Mouse (Mus musculus): ENCODE data around the gene Gpr39. TPM values are rescaled to one million over a fixed set of nuclear protein-coding genes. Genes with fewer than 3 reads are reported as not detected.

The Gpr39 gene
- polyA plus RNA-seq, 1 experiment = not detected

DNA sequence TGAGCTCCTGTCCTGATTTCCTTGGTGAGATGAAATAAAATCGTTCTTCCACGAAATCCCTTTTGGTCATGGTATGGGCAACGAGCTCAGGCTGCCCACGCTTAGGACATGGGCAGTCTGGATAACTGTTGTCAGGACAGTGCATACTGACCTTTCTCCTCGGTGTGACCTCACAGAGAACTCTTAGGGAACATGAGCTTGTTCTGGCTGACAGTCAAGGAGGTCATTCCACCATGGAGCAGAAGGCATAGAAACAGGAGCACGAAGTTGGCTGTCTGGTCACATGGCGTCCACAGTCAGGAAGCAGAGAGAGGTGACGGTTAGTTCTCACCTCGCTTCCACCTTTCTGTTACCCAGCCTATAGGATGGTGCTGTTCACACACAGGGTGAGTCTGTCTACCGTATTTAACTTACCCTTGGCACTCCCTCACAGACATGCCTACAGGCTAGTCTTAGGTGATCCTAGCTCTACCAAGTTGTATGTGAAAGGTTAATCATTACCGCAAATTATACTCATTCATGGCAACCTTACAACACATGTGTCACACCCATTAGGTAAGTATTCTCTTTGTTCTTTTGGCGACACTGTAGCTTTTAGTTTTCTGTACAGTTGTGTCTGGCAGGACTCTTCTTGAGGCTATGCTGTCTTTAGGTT is 44.4 kb downstream of the Gpr39 start:
- H3K4me3 ChIP-seq (ENCODE audit: insufficient read depth, low read depth, low read length) = no peak overlapping the region
- no peaks in the 10 kb centered on the region for H3K4me1 ChIP-seq (ENCODE audit: control insufficient read depth, insufficient read depth, insufficient read length, low read length)
- no peak overlapping the region for H3K27ac ChIP-seq (replicated peaks; ENCODE audit: low read depth, low read length)

DNA sequence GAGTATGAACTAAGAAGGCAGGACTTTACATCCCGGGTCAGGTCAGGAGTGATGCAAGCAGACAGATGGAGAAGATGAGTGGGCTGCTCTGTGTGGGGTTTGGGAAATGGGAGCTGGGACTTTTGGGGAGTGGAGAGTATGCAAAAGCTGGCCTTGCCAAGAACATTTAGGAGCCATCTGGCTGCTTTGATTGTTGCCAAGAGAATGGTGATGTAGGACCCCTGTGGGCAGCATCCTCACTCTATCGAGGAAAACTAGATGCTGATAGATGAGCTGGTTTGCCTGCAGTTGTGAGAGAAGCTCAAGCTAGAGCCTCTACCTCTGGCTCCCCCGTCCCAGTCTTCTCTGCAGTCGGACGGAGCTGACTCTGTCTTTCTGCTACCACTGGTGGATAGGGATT is 47.5 kb downstream of the Gpr39 start:
- H3K27ac ChIP-seq (replicated peaks; ENCODE audit: low read depth, low read length) = no peak overlapping the region
- no peak overlapping the region for H3K4me3 ChIP-seq (ENCODE audit: insufficient read depth, low read depth, low read length)
- no peaks in the 10 kb centered on the region for H3K4me1 ChIP-seq (ENCODE audit: control insufficient read depth, insufficient read depth, insufficient read length, low read length)

DNA sequence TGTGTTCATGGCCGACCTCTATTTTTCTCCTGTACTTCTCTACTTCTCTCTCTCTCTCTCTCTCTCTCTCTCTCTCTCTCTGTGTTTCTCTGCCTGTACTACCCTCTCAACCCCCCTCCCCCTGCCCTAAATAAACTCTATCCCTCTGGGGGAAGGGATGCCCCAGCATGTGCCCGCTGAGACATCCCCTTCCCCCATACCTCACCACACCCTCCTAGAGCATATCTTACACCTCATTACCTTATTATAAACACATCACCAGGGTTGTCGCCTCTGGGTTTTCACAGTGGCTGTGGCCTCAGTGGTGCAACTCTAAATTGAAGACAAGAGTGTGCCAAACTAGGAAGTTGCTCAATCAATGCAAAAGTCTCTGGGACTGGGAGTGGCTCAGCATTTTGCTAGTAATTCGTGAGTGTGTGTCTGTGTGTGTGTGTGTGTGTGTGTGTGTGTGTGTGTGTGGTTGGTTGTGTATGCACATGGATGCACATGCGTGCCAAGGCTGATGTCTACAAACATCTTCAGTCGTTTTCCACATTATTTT is 52.3 kb downstream of the Gpr39 start:
- Histone ChIP-seq H3K4me3 (ENCODE audit: insufficient read depth, low read depth, low read length) (no peak overlapping the region), H3K27ac (replicated peaks; ENCODE audit: low read depth, low read length) (no peak overlapping the region), H3K4me1 (ENCODE audit: control insufficient read depth, insufficient read depth, insufficient read length, low read length) (no peaks in the 10 kb centered on the region)

DNA sequence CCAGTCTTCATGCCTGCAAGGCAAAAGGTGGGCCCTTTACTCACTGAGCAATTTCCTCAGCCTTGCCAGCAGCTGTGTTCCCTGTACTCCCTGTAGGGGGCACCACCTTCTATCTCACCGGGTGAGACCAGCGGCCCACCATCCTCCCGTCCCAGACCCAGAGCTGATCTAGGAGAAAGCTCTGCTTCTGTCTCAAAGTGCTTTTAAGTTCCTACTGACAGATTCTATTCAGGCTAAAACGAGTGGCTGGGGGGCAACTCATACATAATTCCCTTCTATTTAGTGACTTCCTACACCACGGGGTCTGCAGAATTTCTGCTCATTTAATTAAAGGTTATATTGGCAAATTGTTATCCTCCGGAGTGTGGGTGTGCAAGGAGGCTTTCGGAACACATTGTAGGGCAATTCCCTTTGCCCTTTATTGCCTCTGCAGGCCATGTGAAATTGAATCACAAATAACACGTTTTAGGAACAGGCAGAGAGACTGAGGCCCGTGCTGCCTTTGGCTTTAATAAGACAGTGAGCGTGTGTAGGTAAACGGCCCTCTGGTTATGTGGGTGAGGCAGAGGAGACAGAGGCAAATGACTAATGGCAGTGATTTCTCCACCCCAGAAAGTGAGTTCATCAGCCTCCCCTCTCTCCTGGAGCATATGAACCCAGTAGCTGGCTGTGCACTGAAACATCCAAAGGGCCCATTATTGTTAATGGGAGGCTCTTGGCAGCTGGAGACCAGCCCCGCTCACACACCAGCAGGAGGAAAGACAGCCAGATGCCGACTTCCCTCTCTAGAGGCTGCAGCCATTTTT is 53.1 kb downstream of the Gpr39 start:
- no peak overlapping the region for H3K4me3 ChIP-seq (ENCODE audit: insufficient read depth, low read depth, low read length)
- H3K4me1 ChIP-seq (ENCODE audit: control insufficient read depth, insufficient read depth, insufficient read length, low read length) = no peaks in the 10 kb centered on the region
- no peak overlapping the region for H3K27ac ChIP-seq (replicated peaks; ENCODE audit: low read depth, low read length)

DNA sequence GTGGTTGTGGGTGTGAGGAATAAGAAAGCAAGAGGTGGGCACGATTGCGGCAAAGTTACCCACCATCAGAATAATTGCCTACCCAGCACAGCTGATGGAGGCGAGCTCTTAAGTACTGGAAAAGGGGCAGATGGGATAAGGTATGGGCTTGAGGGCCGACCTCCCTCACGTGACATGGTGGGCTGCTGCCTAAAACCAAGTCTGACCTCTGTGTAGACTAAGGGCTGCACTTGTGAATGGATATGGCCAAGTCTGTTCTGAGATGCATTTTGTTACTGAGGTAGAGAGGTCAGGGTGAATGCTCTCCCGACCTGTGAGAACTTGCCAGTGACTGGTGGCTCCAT is 53.7 kb downstream of the Gpr39 start:
- Histone ChIP-seq H3K4me3 (ENCODE audit: insufficient read depth, low read depth, low read length) (no peak overlapping the region), H3K27ac (replicated peaks; ENCODE audit: low read depth, low read length) (no peak overlapping the region), H3K4me1 (ENCODE audit: control insufficient read depth, insufficient read depth, insufficient read length, low read length) (no peaks in the 10 kb centered on the region)

DNA sequence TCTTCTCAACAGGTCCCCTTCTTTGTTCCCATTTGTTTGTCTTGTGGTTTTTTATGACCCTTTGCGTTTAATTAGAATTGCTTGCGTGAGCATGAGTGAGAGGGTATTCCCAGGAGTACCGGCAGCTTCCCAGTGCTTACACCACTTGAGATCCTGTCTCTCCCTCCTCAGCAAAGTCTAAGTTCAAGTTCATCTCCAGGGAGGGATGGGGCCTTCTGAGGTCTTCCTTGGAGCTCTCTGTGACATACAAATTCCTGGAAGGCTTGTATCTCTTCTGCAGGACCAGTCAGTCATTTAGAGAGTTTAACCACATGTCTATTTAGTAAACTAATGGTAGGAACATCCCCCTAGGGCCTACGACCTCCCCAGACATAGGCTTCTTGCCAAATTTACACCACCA is 55.1 kb downstream of the Gpr39 start:
- Histone ChIP-seq H3K4me3 (ENCODE audit: insufficient read depth, low read depth, low read length) (no peak overlapping the region), H3K27ac (replicated peaks; ENCODE audit: low read depth, low read length) (no peak overlapping the region), H3K4me1 (ENCODE audit: control insufficient read depth, insufficient read depth, insufficient read length, low read length) (no peaks in the 10 kb centered on the region)

DNA sequence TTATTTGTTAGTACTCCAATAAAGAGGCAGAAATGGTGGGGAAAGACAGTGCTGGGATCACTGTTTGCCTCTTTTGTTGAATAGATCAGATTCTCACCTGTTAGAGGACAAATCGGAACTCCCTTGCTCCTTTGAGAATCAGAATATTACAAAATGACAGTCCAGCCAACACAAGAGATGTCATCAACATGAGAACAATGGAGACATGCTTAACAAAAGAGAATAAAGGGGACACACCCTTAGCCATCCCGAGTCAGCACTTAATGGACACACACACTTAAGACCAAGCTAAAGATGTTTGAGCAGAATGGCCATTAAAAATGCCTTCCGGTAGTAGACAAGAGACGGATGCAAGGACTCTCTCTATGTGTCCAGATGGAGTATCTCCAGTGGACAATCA is 68.0 kb downstream of the Gpr39 start:
- no peak overlapping the region for H3K4me3 ChIP-seq (ENCODE audit: insufficient read depth, low read depth, low read length)
- H3K4me1 ChIP-seq (ENCODE audit: control insufficient read depth, insufficient read depth, insufficient read length, low read length) = no peaks in the 10 kb centered on the region
- no peak overlapping the region for H3K27ac ChIP-seq (replicated peaks; ENCODE audit: low read depth, low read length)

DNA sequence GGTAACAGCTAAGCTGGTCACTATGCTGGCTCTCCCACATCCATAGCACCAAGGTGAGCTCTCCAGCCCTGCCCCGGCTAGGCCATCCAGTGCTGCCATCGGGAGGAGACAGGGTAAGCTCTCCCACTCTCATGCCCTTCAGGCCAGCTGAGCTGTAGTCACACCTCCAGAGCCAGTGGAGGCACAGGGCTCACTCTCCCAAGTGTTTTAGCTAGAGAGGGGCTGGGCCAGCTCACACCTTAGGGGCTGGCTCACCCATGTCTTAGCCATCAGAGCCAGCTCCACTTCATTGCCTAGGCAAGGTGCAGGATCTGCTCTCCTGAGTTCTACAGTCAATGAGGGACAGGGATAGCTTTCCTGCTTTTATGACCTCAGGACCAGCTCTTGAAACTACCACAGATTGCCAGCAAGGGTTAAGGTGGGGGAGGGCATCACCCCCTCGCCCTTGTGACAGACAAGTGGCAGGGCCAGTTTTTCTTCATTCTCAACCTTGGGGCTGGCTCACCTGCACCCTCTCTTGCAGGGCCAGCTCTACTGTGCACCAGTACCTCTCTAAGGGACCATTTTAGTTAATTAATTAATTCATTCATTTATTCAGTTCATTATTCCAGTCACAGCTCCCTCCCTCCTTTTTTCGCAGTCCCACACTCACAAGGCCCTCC is 78.7 kb downstream of the Gpr39 start:
- Histone ChIP-seq H3K27ac (replicated peaks; ENCODE audit: low read depth, low read length) (no peak overlapping the region), H3K4me3 (ENCODE audit: insufficient read depth, low read depth, low read length) (no peak overlapping the region), H3K4me1 (ENCODE audit: control insufficient read depth, insufficient read depth, insufficient read length, low read length) (no peaks in the 10 kb centered on the region)

DNA sequence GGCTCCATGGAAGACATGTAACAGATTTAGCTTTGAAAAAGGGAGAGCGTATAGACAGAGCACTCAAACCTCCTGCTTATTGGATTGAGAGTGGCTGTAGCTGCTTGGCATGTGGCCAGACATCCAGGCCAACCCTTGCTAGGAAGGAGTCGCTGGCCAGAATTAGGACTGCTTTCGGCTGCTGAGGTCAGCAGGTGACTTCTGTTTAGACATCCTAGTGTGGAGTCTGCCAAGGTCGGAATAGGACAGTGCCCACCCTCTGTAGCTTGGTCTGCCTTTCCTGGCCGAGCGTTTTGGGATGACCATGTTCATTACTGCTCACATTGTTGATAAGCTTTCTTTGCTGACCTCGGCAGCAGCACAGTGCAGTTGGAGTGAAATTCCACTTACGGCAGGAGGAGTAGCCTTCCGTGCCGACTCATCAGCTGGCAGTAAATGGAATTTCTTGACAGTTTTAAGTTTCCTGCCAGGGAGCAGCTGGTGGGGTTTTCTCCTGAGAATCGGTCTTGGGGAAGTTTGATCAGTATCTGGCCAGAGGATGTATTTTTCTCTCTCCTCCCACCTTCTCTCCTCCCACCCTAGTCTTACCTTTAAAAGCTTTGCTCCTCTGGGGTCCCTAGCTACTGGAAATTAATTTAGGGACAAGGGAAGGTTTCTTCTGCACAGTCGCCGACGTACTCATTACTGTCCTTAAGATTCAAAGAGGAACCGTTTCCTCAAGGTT is 83.3 kb downstream of the Gpr39 start:
- Histone ChIP-seq H3K4me3 (ENCODE audit: insufficient read depth, low read depth, low read length) (no peak overlapping the region), H3K4me1 (ENCODE audit: control insufficient read depth, insufficient read depth, insufficient read length, low read length) (no peaks in the 10 kb centered on the region), H3K27ac (replicated peaks; ENCODE audit: low read depth, low read length) (no peak overlapping the region)

DNA sequence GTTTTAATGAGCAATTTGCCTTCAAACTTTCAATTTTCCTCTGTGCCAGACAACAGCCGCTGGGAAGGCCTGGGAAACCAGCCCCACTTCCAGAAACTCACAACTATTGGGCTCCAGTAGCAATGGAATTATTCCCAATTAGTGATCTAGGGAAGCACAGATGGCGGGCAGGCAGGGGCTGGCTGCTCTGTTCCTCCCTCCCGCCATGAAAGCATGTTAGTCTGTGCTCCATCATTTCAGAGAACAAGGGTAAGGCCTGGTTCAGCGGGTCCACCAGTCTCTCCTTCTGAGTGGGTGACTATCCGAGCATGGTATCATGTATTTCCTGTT is 83.9 kb downstream of the Gpr39 start:
- H3K4me1 ChIP-seq (ENCODE audit: control insufficient read depth, insufficient read depth, insufficient read length, low read length) = no peaks in the 10 kb centered on the region
- H3K27ac ChIP-seq (replicated peaks; ENCODE audit: low read depth, low read length) = no peak overlapping the region

DNA sequence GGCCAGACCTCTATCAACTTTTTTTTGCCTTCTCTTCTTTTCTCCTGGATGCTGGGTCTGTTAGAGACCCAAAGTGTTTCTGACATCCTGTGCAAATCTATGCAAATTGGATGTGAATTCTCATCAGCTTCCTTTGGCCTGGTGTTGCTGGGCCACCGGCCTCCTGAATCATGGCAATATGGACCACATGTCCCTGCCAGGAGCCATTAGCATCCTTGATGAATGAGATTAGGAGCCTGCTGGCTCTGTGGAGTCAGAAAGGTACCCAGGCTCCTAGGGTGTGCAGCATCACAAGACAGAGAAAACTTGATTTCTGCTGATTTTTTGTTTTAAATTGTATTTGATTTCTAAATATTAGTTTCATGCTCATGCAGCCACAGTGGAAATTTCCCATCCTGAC is 85.3 kb downstream of the Gpr39 start:
- Histone ChIP-seq H3K4me3 (ENCODE audit: insufficient read depth, low read depth, low read length) (no peak overlapping the region), H3K4me1 (ENCODE audit: control insufficient read depth, insufficient read depth, insufficient read length, low read length) (no peaks in the 10 kb centered on the region)

More for the DNA sequence above, 83.9 kb downstream of the Gpr39 start:
- H3K4me3 ChIP-seq (ENCODE audit: insufficient read depth, low read depth, low read length) = no peak overlapping the region

DNA sequence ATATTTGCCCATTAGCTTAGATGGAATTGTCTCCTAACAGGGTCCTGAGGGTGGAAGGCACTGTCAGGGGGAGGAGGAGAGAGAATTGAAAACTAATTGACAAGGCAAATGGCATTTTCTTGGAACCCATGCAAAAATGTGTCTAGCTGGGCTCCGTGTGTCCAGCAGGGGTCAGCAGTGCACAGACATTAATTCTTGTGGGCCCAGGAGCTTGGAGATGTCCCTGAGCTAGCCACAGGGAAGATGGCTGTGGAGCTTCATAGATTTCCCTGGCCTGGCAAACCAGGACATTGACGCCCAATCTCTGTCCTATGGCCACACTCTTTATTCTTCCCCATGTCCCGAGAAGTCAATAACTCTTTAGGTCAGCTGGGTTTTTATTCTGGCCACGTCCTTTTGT is 113.0 kb downstream of the Gpr39 start:
- H3K4me3 ChIP-seq (ENCODE audit: insufficient read depth, low read depth, low read length) = no peak overlapping the region
- no peaks in the 10 kb centered on the region for H3K4me1 ChIP-seq (ENCODE audit: control insufficient read depth, insufficient read depth, insufficient read length, low read length)
- no peak overlapping the region for H3K27ac ChIP-seq (replicated peaks; ENCODE audit: low read depth, low read length)

More for the DNA sequence above, 85.3 kb downstream of the Gpr39 start:
- no peak overlapping the region for H3K27ac ChIP-seq (replicated peaks; ENCODE audit: low read depth, low read length)

DNA sequence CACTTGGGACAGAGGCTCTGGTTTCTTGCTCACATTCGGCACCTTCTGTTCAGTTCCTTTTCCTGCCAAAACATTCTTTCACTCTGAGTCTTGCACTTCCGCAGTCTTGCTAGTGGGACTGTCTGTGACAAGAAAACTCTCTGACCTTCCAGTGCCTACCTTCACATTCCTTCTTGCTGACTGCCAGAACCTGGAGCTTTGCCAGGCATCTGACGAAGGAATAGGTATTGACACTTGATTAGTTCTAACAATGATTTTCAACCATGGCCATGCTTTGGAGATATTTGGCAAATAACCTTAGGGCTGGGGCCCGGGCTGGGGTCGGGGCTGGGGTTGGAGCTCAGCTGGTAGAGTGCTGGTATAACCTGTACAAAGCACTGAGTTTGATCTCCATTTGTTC is 123.7 kb downstream of the Gpr39 start:
- no peak overlapping the region for H3K4me3 ChIP-seq (ENCODE audit: insufficient read depth, low read depth, low read length)
- no peak overlapping the region for H3K27ac ChIP-seq (replicated peaks; ENCODE audit: low read depth, low read length)
- H3K4me1 ChIP-seq (ENCODE audit: control insufficient read depth, insufficient read depth, insufficient read length, low read length) = no peaks in the 10 kb centered on the region

DNA sequence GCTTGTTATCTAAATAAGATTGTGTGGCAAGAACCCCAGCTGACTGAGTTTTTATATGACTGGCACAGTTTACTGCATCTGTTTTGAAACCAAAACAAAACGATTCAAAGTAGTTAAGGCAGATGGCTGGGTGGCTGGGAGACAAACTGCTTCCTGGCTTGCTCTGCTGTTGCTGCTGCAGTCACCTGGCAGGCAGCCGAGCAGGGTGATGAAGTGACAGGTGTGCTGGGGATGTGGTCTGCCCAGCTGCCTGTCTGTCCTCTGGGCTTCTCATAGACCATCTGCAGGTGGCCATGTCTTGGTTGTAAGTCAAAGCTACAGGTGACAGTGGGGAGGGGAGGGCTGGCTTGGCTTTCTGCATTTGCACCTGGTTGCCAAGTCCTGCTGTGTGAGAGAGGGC is 131.6 kb downstream of the Gpr39 start:
- Histone ChIP-seq H3K27ac (replicated peaks; ENCODE audit: low read depth, low read length) (no peak overlapping the region), H3K4me3 (ENCODE audit: insufficient read depth, low read depth, low read length) (no peak overlapping the region), H3K4me1 (ENCODE audit: control insufficient read depth, insufficient read depth, insufficient read length, low read length) (no peaks in the 10 kb centered on the region)

DNA sequence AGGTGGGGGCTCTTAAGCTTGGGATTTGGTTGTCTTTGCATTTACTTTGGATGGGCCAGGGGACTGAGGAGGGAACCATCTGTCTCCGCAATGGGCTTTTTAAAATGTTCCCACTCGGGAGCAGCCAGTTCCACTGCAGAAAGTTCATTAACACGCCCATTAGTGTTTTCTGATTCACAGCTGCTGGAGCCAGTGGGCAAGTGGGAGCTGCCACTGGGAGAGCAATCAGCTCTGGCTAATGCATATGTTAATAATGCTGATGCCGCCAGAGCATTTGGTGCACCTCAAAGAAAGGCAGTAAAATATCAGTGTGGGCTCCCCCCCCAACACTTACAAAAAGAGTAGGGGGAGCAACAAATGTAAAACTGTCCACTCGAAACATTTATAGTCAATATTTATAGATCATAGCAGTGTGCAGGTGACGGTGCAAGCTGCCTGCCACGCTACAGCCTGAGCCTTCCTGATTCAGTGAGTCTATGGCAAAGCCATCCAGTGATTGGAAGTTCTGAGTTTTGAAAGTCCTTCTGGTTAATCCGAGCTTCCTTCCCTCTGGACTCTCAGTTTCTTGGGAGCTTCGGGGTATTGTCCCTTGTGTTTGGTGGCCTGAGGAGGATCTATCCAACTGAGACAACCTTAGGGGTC is 136.5 kb downstream of the Gpr39 start:
- H3K27ac ChIP-seq (replicated peaks; ENCODE audit: low read depth, low read length) = no peak overlapping the region
- no peak overlapping the region for H3K4me3 ChIP-seq (ENCODE audit: insufficient read depth, low read depth, low read length)
- no peaks in the 10 kb centered on the region for H3K4me1 ChIP-seq (ENCODE audit: control insufficient read depth, insufficient read depth, insufficient read length, low read length)
